Mouse (Mus musculus) kidney, embryonic 16.5 days (tissue): ENCODE data around the gene Elmod3. TPM values are rescaled to one million over a fixed set of nuclear protein-coding genes. Genes with fewer than 3 reads are reported as not detected.
A peak's percentile ranks its signal among the peaks of the same experiment; 100 is the strongest.

Source experiments
- ATAC-seq: fragments of 200-750 bp; cut with Nextera tagmentation; 2 replicates; pipeline ENCODE4 v1.8.0; 2017; ENCODE audit warnings: moderate TSS enrichment; ENCODE audit not compliant: low FRiP score, low TSS enrichment
- H3K27ac ChIP-seq: fragments of 300-500 bp; sonication (generic); 2 replicates; pipeline ENCODE4 v1.5.1; 2014; ENCODE audit warnings: low read length
- H3K27me3 ChIP-seq: fragments of 300-500 bp; sonication (generic); 2 replicates; pipeline ENCODE4 v1.6.1; 2014; ENCODE audit warnings: low read length, control low read depth, mixed read lengths; ENCODE audit not compliant: insufficient read depth
- H3K36me3 ChIP-seq: fragments of 300-500 bp; sonication (generic); 2 replicates; pipeline ENCODE4 v1.6.1; 2014; ENCODE audit warnings: low read length, control low read depth, mixed read lengths; ENCODE audit not compliant: insufficient read depth
- H3K4me1 ChIP-seq: fragments of 300-500 bp; sonication (generic); 2 replicates; pipeline ENCODE4 v1.6.1; 2014; ENCODE audit warnings: low read length, control low read depth, mixed read lengths; ENCODE audit not compliant: insufficient read depth
- H3K4me2 ChIP-seq: fragments of 300-500 bp; sonication (generic); replicated peaks from 2 replicates; pipeline ENCODE4 v1.6.1; 2014; ENCODE audit warnings: low read depth, low read length
- H3K4me3 ChIP-seq: fragments of 300-500 bp; sonication (generic); 2 replicates; pipeline ENCODE4 v1.5.1; 2014; ENCODE audit warnings: mild to moderate bottlenecking, low read length
- H3K9ac ChIP-seq: fragments of 300-500 bp; sonication (generic); replicated peaks from 2 replicates; pipeline ENCODE4 v1.6.1; 2014; ENCODE audit warnings: low read length
- H3K9me3 ChIP-seq: fragments of 300-500 bp; sonication (generic); 2 replicates; pipeline ENCODE4 v1.6.1; 2016; ENCODE audit warnings: low read length, control low read depth
- WGBS: fragments of 180-500 bp; shearing (Covaris S2); extraction: QIAGEN DNeasy Blood & Tissue Kit; methylation state at CpG from one replicate; pipeline ENCODE4 v1.1.7; 2014; 5-methylcytosine and 5-hydroxymethylcytosine counted together
- polyA plus RNA-seq: library from polyadenylated mRNA; unstranded; fragments of >200 nt; fragmentation: Nextera tagmentation; extraction: Ambion mirVana; gene quantifications from 2 replicates; pipeline ENCODE4 v1.2.1, GENCODE M21; 2015

The Elmod3 gene
- polyA plus RNA-seq, 1 experiment from 2014 or later, result 18.9 TPM

- ATAC-seq, result no peak
- Histone ChIP-seq H3K4me2 (peak overlapping the region; percentile 69), H3K9ac (peak overlapping the region; percentile 83), H3K27me3 (no peaks in the 10 kb centered on the region), H3K9me3 (no peaks in the 10 kb centered on the region), H3K27ac (no peak overlapping the region), H3K4me3 (peak overlapping the region; percentile 77), H3K4me1 (peaks cover 41% of the 10 kb centered on the region), H3K36me3 (peaks cover 23% of the 10 kb centered on the region)
- 22% methylated on average over 25 of the region's 25 CpGs for WGBS
These were observed 17.6 kb upstream of the Elmod3 start for GRCm38 (mm10) chr6:72615561-72616375.

- no peak for ATAC-seq
- Histone ChIP-seq H3K4me2 (peak overlapping the region; percentile 69), H3K4me3 (peak overlapping the region; percentile 77), H3K27me3 (no peaks in the 10 kb centered on the region), H3K36me3 (peaks cover 27% of the 10 kb centered on the region), H3K9me3 (no peaks in the 10 kb centered on the region), H3K27ac (no peak overlapping the region), H3K9ac (peak overlapping the region; percentile 83), H3K4me1 (peaks cover 39% of the 10 kb centered on the region)
- 37% methylated on average over 2 of the region's 2 CpGs for WGBS
These were observed 16.9 kb upstream of the Elmod3 start for GRCm38 (mm10) chr6:72615151-72615550.

GRCm38 (mm10) chr6:72610261-72610660 lies 12.0 kb upstream of the Elmod3 start:
- Histone ChIP-seq H3K4me3 (no peak overlapping the region), H3K36me3 (peaks cover 55% of the 10 kb centered on the region), H3K27ac (no peak overlapping the region), H3K4me2 (no peak overlapping the region), H3K9ac (no peak overlapping the region), H3K27me3 (no peaks in the 10 kb centered on the region), H3K4me1 (peaks cover 15% of the 10 kb centered on the region), H3K9me3 (no peaks in the 10 kb centered on the region)
- 35% methylated on average over 4 of the region's 4 CpGs for WGBS
- no peak for ATAC-seq

- H3K9me3 ChIP-seq, result no peaks in the 10 kb centered on the region
- no peaks in the 10 kb centered on the region for H3K27me3 ChIP-seq
- no peak overlapping the region for H3K9ac ChIP-seq
- no peak for ATAC-seq
- H3K27ac ChIP-seq, result no peak overlapping the region
- H3K4me2 ChIP-seq, result no peak overlapping the region
- H3K36me3 ChIP-seq, result peaks cover 52% of the 10 kb centered on the region
- no peaks in the 10 kb centered on the region; the same call in 1 of the 2 replicates for H3K4me1 ChIP-seq
- WGBS, result 93% methylated on average over 4 of the region's 4 CpGs
- H3K4me3 ChIP-seq, result no peak overlapping the region
These were observed 10.5 kb upstream of the Elmod3 start for GRCm38 (mm10) chr6:72608662-72609184.

GRCm38 (mm10) chr6:72607676-72608075 lies 9.5 kb upstream of the Elmod3 start:
- H3K36me3 ChIP-seq, result peaks cover 52% of the 10 kb centered on the region
- no peak overlapping the region for H3K4me3 ChIP-seq
- no peak overlapping the region for H3K9ac ChIP-seq
- no peak for ATAC-seq
- no peaks in the 10 kb centered on the region for H3K9me3 ChIP-seq
- H3K27me3 ChIP-seq, result no peaks in the 10 kb centered on the region
- no peak overlapping the region for H3K4me2 ChIP-seq
- 75% methylated on average over 5 of the region's 5 CpGs for WGBS
- H3K27ac ChIP-seq, result no peak overlapping the region
- no peaks in the 10 kb centered on the region for H3K4me1 ChIP-seq

GRCm38 (mm10) chr6:72607060-72607459 lies 8.8 kb upstream of the Elmod3 start:
- no peaks in the 10 kb centered on the region for H3K27me3 ChIP-seq
- no peak overlapping the region for H3K9ac ChIP-seq
- H3K4me3 ChIP-seq, result no peak overlapping the region
- no peaks in the 10 kb centered on the region for H3K4me1 ChIP-seq
- peaks cover 51% of the 10 kb centered on the region for H3K36me3 ChIP-seq
- H3K9me3 ChIP-seq, result no peaks in the 10 kb centered on the region
- no peak overlapping the region for H3K27ac ChIP-seq
- no peak overlapping the region for H3K4me2 ChIP-seq
- WGBS, result 82% methylated on average over 4 of the region's 4 CpGs
- no peak for ATAC-seq

GRCm38 (mm10) chr6:72604066-72604465 lies 5.9 kb upstream of the Elmod3 start:
- peaks cover 4% of the 10 kb centered on the region for H3K4me1 ChIP-seq
- H3K27me3 ChIP-seq, result no peaks in the 10 kb centered on the region
- no peak overlapping the region for H3K4me3 ChIP-seq
- H3K36me3 ChIP-seq, result peaks cover 28% of the 10 kb centered on the region
- H3K4me2 ChIP-seq, result no peak overlapping the region
- H3K9ac ChIP-seq, result no peak overlapping the region
- no peak overlapping the region for H3K27ac ChIP-seq
- no peak for ATAC-seq
- H3K9me3 ChIP-seq, result no peaks in the 10 kb centered on the region
- WGBS, result 82% methylated on average over 2 of the region's 2 CpGs

GRCm38 (mm10) chr6:72601732-72602131 lies 3.5 kb upstream of the Elmod3 start:
- Histone ChIP-seq H3K9me3 (no peaks in the 10 kb centered on the region), H3K4me1 (peaks cover 20% of the 10 kb centered on the region), H3K27ac (no peak overlapping the region), H3K4me3 (no peak overlapping the region), H3K4me2 (no peak overlapping the region), H3K9ac (no peak overlapping the region), H3K27me3 (no peaks in the 10 kb centered on the region), H3K36me3 (peaks cover 18% of the 10 kb centered on the region)
- WGBS, result 50% methylated on average over 1 of the region's 1 CpGs
- no peak for ATAC-seq

GRCm38 (mm10) chr6:72600771-72601170 lies 2.6 kb upstream of the Elmod3 start:
- Histone ChIP-seq H3K27me3 (no peaks in the 10 kb centered on the region), H3K4me2 (no peak overlapping the region), H3K4me1 (peaks cover 20% of the 10 kb centered on the region), H3K27ac (no peak overlapping the region), H3K36me3 (peaks cover 9% of the 10 kb centered on the region; the same call in 1 of the 2 replicates), H3K9ac (no peak overlapping the region), H3K4me3 (no peak overlapping the region), H3K9me3 (no peaks in the 10 kb centered on the region)
- WGBS, result 87% methylated on average over 12 of the region's 12 CpGs
- ATAC-seq, result no peak

- WGBS, result 77% methylated on average over 6 of the region's 6 CpGs
These were observed 2.0 kb upstream of the Elmod3 start for GRCm38 (mm10) chr6:72600216-72600615.

More at GRCm38 (mm10) chr6:72600216-72600615, 2.0 kb upstream of the Elmod3 start:
- Histone ChIP-seq H3K4me1 (peaks cover 20% of the 10 kb centered on the region), H3K4me2 (no peak overlapping the region), H3K36me3 (peaks cover 6% of the 10 kb centered on the region; the same call in 1 of the 2 replicates), H3K9me3 (no peaks in the 10 kb centered on the region), H3K27me3 (no peaks in the 10 kb centered on the region), H3K9ac (no peak overlapping the region), H3K4me3 (no peak overlapping the region), H3K27ac (no peak overlapping the region)
- ATAC-seq, result no peak
